Mouse (Mus musculus) neural tube, embryonic 15.5 days (tissue): ENCODE results near the gene Tmem184a. TPM values are rescaled to one million over a fixed set of nuclear protein-coding genes. Genes with fewer than 3 reads are reported as not detected.

Experiments
- ATAC-seq: fragments of 200-750 bp; cut with Nextera tagmentation; 2 replicates; pipeline ENCODE4 v1.8.0; 2017; ENCODE audit warnings: mild to moderate bottlenecking, moderate TSS enrichment, moderate library complexity; ENCODE audit not compliant: low FRiP score
- H3K27ac ChIP-seq: fragments of 300-500 bp; sonication (generic); replicated peaks from 2 replicates; pipeline ENCODE4 v1.5.1; 2015; ENCODE audit warnings: mild to moderate bottlenecking, inconsistent platforms
- H3K27me3 ChIP-seq: fragments of 300-500 bp; sonication (generic); replicated peaks from 2 replicates; pipeline ENCODE4 v1.6.1; 2015; ENCODE audit warnings: inconsistent platforms
- H3K36me3 ChIP-seq: fragments of 300-500 bp; sonication (generic); 2 replicates; pipeline ENCODE4 v1.6.1; 2015; ENCODE audit warnings: inconsistent platforms
- H3K4me1 ChIP-seq: fragments of 300-500 bp; sonication (generic); 2 replicates; pipeline ENCODE4 v1.6.1; 2015; ENCODE audit warnings: inconsistent platforms
- H3K4me2 ChIP-seq: fragments of 300-500 bp; sonication (generic); 2 replicates; pipeline ENCODE4 v1.6.1; 2015; ENCODE audit warnings: inconsistent platforms, mild to moderate bottlenecking, moderate library complexity
- H3K4me3 ChIP-seq: fragments of 300-500 bp; sonication (generic); replicated peaks from 2 replicates; pipeline ENCODE4 v1.5.1; 2015; ENCODE audit warnings: mild to moderate bottlenecking, inconsistent platforms
- H3K9ac ChIP-seq: fragments of 300-500 bp; sonication (generic); replicated peaks from 2 replicates; pipeline ENCODE4 v1.6.1; 2015; ENCODE audit warnings: mild to moderate bottlenecking, inconsistent platforms
- H3K9me3 ChIP-seq: fragments of 300-500 bp; sonication (generic); replicated peaks from 2 replicates; pipeline ENCODE4 v1.6.1; 2016; ENCODE audit warnings: inconsistent platforms
- WGBS: fragments of 180-500 bp; shearing (Covaris S2); methylation state at CpG from one replicate; pipeline ENCODE4 v1.1.7; 2015; ENCODE audit warnings: mixed read lengths; 5-methylcytosine and 5-hydroxymethylcytosine counted together
- polyA plus RNA-seq: library from polyadenylated mRNA; unstranded; fragments of >200 nt; fragmentation: Nextera tagmentation; extraction: Ambion mirVana; gene quantifications from 2 replicates; pipeline ENCODE4 v1.2.1, GENCODE M21; 2015

Tmem184a gene
- polyA plus RNA-seq, 1 experiment from 2014 or later: 0.20 TPM

- Histone ChIP-seq H3K36me3 (no peaks in the 10 kb centered on the region), H3K4me2 (no peak overlapping the region), H3K4me1 (no peaks in the 10 kb centered on the region), H3K9ac (no peak overlapping the region), H3K27me3 (peaks cover 35% of the 10 kb centered on the region), H3K27ac (no peak overlapping the region), H3K9me3 (no peaks in the 10 kb centered on the region), H3K4me3 (no peak overlapping the region)
- ATAC-seq: no peak
- WGBS: 70% methylated on average over 20 of the region's 20 CpGs
Measured at GRCm38 (mm10) chr5:139812398-139813125, 7.2 kb downstream of the Tmem184a start.

GRCm38 (mm10) chr5:139811677-139812397, 7.9 kb downstream of the Tmem184a start:
- peaks cover 35% of the 10 kb centered on the region for H3K27me3 ChIP-seq
- H3K9ac ChIP-seq: no peak overlapping the region
- H3K36me3 ChIP-seq: no peaks in the 10 kb centered on the region
- no peaks in the 10 kb centered on the region for H3K9me3 ChIP-seq
- H3K4me2 ChIP-seq: no peak overlapping the region
- no peak overlapping the region for H3K27ac ChIP-seq
- H3K4me3 ChIP-seq: no peak overlapping the region
- no peak for ATAC-seq
- WGBS: 77% methylated on average over 15 of the region's 15 CpGs
- H3K4me1 ChIP-seq: no peaks in the 10 kb centered on the region

- Histone ChIP-seq H3K4me1 (no peaks in the 10 kb centered on the region), H3K27me3 (peaks cover 19% of the 10 kb centered on the region), H3K36me3 (no peaks in the 10 kb centered on the region), H3K9ac (no peak overlapping the region), H3K9me3 (no peaks in the 10 kb centered on the region), H3K4me3 (no peak overlapping the region), H3K27ac (no peak overlapping the region), H3K4me2 (no peak overlapping the region)
- WGBS: 59% methylated on average over 4 of the region's 4 CpGs
- ATAC-seq: no peak
Measured at GRCm38 (mm10) chr5:139809397-139809796, 10.3 kb downstream of the Tmem184a start.

GRCm38 (mm10) chr5:139805924-139806323, 13.8 kb downstream of the Tmem184a start:
- peaks cover 7% of the 10 kb centered on the region for H3K4me1 ChIP-seq
- 93% methylated on average over 8 of the region's 8 CpGs for WGBS
- H3K36me3 ChIP-seq: peaks cover 3% of the 10 kb centered on the region
- H3K27ac ChIP-seq: no peak overlapping the region
- H3K9ac ChIP-seq: no peak overlapping the region
- no peaks in the 10 kb centered on the region for H3K27me3 ChIP-seq
- no peak for ATAC-seq
- no peak overlapping the region for H3K4me2 ChIP-seq
- H3K9me3 ChIP-seq: no peaks in the 10 kb centered on the region
- no peak overlapping the region for H3K4me3 ChIP-seq

GRCm38 (mm10) chr5:139804573-139805111, 15.1 kb downstream of the Tmem184a start:
- Histone ChIP-seq H3K9me3 (no peaks in the 10 kb centered on the region), H3K4me1 (peaks cover 7% of the 10 kb centered on the region), H3K4me3 (no peak overlapping the region), H3K4me2 (no peak overlapping the region), H3K9ac (no peak overlapping the region), H3K27ac (no peak overlapping the region), H3K27me3 (no peaks in the 10 kb centered on the region), H3K36me3 (peaks cover 14% of the 10 kb centered on the region)
- no peak for ATAC-seq
- WGBS: 93% methylated on average over 11 of the region's 11 CpGs

GRCm38 (mm10) chr5:139804107-139804551, 15.6 kb downstream of the Tmem184a start:
- H3K9me3 ChIP-seq: no peaks in the 10 kb centered on the region
- WGBS: 3% methylated on average over 6 of the region's 6 CpGs
- H3K4me1 ChIP-seq: peaks cover 11% of the 10 kb centered on the region
- no peak overlapping the region for H3K9ac ChIP-seq
- no peak for ATAC-seq
- H3K4me3 ChIP-seq: no peak overlapping the region
- H3K27me3 ChIP-seq: no peaks in the 10 kb centered on the region
- H3K36me3 ChIP-seq: peaks cover 14% of the 10 kb centered on the region
- H3K4me2 ChIP-seq: 0 out of 2 replicates have a peak overlapping the region, but pooled peaks have one; percentile 25
- no peak overlapping the region for H3K27ac ChIP-seq

- H3K27ac ChIP-seq: no peak overlapping the region
- peaks cover 14% of the 10 kb centered on the region for H3K36me3 ChIP-seq
- peak overlapping the region; percentile 25; the same call in 1 of the 2 replicates for H3K4me2 ChIP-seq
- WGBS: 14% methylated on average over 12 of the region's 12 CpGs
- no peak for ATAC-seq
- no peaks in the 10 kb centered on the region for H3K27me3 ChIP-seq
- H3K4me3 ChIP-seq: no peak overlapping the region
- no peak overlapping the region for H3K9ac ChIP-seq
- H3K4me1 ChIP-seq: peaks cover 16% of the 10 kb centered on the region
- no peaks in the 10 kb centered on the region for H3K9me3 ChIP-seq
Measured at GRCm38 (mm10) chr5:139803601-139804102, 16.1 kb downstream of the Tmem184a start.

- Histone ChIP-seq H3K27ac (no peak overlapping the region), H3K4me1 (peaks cover 21% of the 10 kb centered on the region), H3K4me3 (no peak overlapping the region), H3K9me3 (no peaks in the 10 kb centered on the region), H3K27me3 (no peaks in the 10 kb centered on the region), H3K4me2 (no peak overlapping the region), H3K9ac (no peak overlapping the region), H3K36me3 (peaks cover 14% of the 10 kb centered on the region)
- ATAC-seq: no peak
- WGBS: 68% methylated on average over 8 of the region's 8 CpGs
Measured at GRCm38 (mm10) chr5:139803165-139803564, 16.6 kb downstream of the Tmem184a start.

- Histone ChIP-seq H3K9me3 (no peaks in the 10 kb centered on the region), H3K4me3 (no peak overlapping the region), H3K27me3 (no peaks in the 10 kb centered on the region), H3K4me1 (peaks cover 34% of the 10 kb centered on the region), H3K27ac (no peak overlapping the region), H3K9ac (no peak overlapping the region), H3K36me3 (peaks cover 14% of the 10 kb centered on the region), H3K4me2 (no peak overlapping the region)
- 95% methylated on average over 10 of the region's 10 CpGs for WGBS
- ATAC-seq: no peak
Measured at GRCm38 (mm10) chr5:139801880-139802279, 17.8 kb downstream of the Tmem184a start.

- Histone ChIP-seq H3K27ac (no peak overlapping the region), H3K4me2 (no peak overlapping the region), H3K9ac (no peak overlapping the region), H3K27me3 (no peaks in the 10 kb centered on the region), H3K4me3 (no peak overlapping the region), H3K4me1 (peaks cover 40% of the 10 kb centered on the region), H3K9me3 (no peaks in the 10 kb centered on the region), H3K36me3 (peaks cover 14% of the 10 kb centered on the region)
- no peak for ATAC-seq
- WGBS: 96% methylated on average over 8 of the region's 8 CpGs
Measured at GRCm38 (mm10) chr5:139801231-139801630, 18.5 kb downstream of the Tmem184a start.

GRCm38 (mm10) chr5:139799801-139800590, 19.7 kb downstream of the Tmem184a start:
- no peak overlapping the region for H3K27ac ChIP-seq
- no peaks in the 10 kb centered on the region for H3K9me3 ChIP-seq
- H3K4me2 ChIP-seq: no peak overlapping the region
- ATAC-seq: no peak
- no peak overlapping the region for H3K4me3 ChIP-seq
- 91% methylated on average over 33 of the region's 33 CpGs for WGBS
- H3K27me3 ChIP-seq: no peaks in the 10 kb centered on the region
- peaks cover 51% of the 10 kb centered on the region for H3K4me1 ChIP-seq
- peaks cover 14% of the 10 kb centered on the region for H3K36me3 ChIP-seq
- H3K9ac ChIP-seq: no peak overlapping the region
